Mouse (Mus musculus): ENCODE measurements around the gene Dapl1.

GRCm38 (mm10) chr2:59526893-59527292 lies 42.4 kb downstream of the Dapl1 start:
- TF ChIP-seq POLR2A (IDR thresholded peaks at IDR 0.05; ENCODE audit: insufficient read length, low read depth) (no peak), E2F4 (IDR thresholded peaks at IDR 0.05; ENCODE audit: insufficient read depth) (no peak), POLR2AphosphoS2 (IDR thresholded peaks at IDR 0.05; ENCODE audit: insufficient read length, low read depth) (no peak), MYOD1 (IDR thresholded peaks at IDR 0.05; ENCODE audit: control insufficient read depth in 1 of 3, insufficient read length in 2 of 3, low read depth in 2 of 3) (no peak), MAX (IDR thresholded peaks at IDR 0.05; ENCODE audit: low read depth) (no peak), TCF3 (IDR thresholded peaks at IDR 0.05; ENCODE audit: insufficient read length, low read depth) (no peak), USF1 (IDR thresholded peaks at IDR 0.05; ENCODE audit: low read depth) (no peak)
